Mouse (Mus musculus) megakaryocyte, embryonic 14.5 days (primary cell): ENCODE results near the gene Trdn.

ENCODE experiments used
- FLI1 ChIP-seq: IDR thresholded peaks from 2 replicates; pipeline ENCODE4 v1.6.1; 2012; ENCODE audit warnings: low read length, inconsistent platforms, mixed read lengths
- GATA1 ChIP-seq: IDR thresholded peaks from 3 replicates; pipeline ENCODE4 v1.6.1; 2012; ENCODE audit warnings: mixed read lengths, low read length, inconsistent platforms, borderline replicate concordance

GRCm38 (mm10) chr10:33144911-33145310 is 64.6 kb downstream of the Trdn start:
- TF ChIP-seq GATA1 (no peak), FLI1 (no peak)
